Mouse (Mus musculus) left cerebral cortex, postnatal 36 days (tissue): ENCODE measurements around the gene A730049H05Rik. TPM values are rescaled to one million over a fixed set of nuclear protein-coding genes. Genes with fewer than 3 reads are reported as not detected.
A peak's percentile ranks its signal among the peaks of the same experiment; 100 is the strongest.

Experiments used
- DNase-seq, 2 experiments: peaks; one replicate each; pipeline ENCODE4 v3.0.0; 2021 to 2022; ENCODE audit warnings: low spot score in 2 of 2, mixed read lengths in 1 of 2
- intact Hi-C: fragments of 180-260 bp; cut with DNase I; formaldehyde crosslinking; loops from one replicate; pipeline ENCODE4 v1.15.1; 2025
- total RNA-seq, 2 experiments: library from RNA; stranded (reverse); gene quantifications; 2 replicates each; pipeline ENCODE4 v1.2.3; 2021

The A730049H05Rik gene
- not detected for total RNA-seq

DNA sequence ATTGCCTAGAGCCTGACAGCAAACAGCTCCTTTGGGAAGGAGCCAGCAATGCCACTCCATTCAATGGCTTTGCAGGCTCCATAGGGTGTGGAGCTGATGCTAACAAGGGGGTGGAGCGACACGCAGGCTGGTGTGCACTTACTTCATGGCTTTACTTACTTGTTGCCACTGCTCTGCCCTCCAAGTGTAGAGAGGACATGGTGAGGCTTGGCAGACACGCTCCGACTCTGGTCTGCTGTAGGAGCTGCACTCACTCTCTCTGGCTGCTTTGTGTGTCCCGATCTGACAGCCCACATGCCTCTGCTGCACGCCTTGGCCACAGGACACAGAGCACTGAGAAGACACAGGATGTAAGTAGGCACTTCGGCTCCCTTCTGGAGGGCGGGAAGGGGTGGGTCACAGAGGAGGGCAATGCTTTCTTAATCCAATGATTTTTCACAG is at the start of gene A730049H05Rik:
Gene A730049H05Rik (plus strand): TSS at position 168 of the 441 bp plus-strand sequence.
- intact Hi-C loops: no loop called here

DNA sequence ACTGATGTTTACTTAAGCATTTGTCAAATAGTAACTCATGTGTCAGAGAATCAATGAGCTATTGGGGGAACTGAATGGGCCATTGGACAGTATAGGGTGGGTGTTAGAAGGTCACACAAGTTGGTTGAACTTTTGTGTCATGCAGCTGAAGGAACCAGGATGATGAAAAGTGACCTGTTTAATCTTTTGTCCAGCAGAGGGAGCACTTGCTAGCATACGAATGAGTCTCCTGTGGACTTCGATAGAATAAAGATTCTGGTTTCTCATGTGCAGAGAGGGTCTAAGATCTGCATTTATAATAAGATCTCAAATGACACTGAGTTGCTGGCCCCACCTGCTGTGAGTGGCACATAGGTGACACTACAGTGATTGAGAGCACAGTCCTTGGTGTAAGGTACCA is 39.9 kb upstream of the A730049H05Rik start:
- intact Hi-C loops: no loop called here
- DNase-seq: no peak

More for the DNA sequence above, at the start of gene A730049H05Rik:
- DNase-seq: no peak

- DNase-seq: no peak
- intact Hi-C loops: no loop called here
Observed at GRCm38 (mm10) chr6:92779140-92779934, 36.9 kb upstream of the A730049H05Rik start.

GRCm38 (mm10) chr6:92779935-92780205 is 36.4 kb upstream of the A730049H05Rik start:
- no peak for DNase-seq
- intact Hi-C loops: no loop called here

- intact Hi-C loops: no loop called here
- no peak for DNase-seq
Observed at GRCm38 (mm10) chr6:92781446-92781845, 34.8 kb upstream of the A730049H05Rik start.

DNA sequence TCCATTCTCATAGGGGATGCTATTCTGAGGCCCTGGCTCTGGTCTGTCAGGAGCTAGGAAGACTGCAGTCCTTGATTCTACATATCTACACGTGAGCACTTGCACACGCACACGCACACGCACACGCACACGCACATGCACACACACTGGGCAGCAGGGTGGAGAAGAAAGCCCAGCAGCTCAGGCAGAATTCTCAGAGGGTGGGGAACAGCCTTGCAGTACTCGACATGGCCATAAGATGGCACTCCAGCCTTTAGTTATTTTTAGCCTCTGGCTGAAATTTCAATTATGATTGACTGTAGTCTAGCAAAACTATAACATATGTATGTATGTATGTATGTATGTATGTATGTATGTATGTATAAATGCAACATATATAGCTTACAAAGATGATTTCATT is 31.5 kb upstream of the A730049H05Rik start:
- intact Hi-C loops: loop anchor here (5.0 kb wide), 2 partner anchors 158 to 943 kb away; partner anchors contain the start of gene Adamts9
- peak; percentile 15 to 49 for DNase-seq

GRCm38 (mm10) chr6:92786701-92787375 is 29.4 kb upstream of the A730049H05Rik start:
- no peak for DNase-seq
- intact Hi-C loops: loop anchor here (2.0 to 5.0 kb wide), 4 partner anchors 155 to 940 kb away; partner anchors contain the start of gene Adamts9

DNA sequence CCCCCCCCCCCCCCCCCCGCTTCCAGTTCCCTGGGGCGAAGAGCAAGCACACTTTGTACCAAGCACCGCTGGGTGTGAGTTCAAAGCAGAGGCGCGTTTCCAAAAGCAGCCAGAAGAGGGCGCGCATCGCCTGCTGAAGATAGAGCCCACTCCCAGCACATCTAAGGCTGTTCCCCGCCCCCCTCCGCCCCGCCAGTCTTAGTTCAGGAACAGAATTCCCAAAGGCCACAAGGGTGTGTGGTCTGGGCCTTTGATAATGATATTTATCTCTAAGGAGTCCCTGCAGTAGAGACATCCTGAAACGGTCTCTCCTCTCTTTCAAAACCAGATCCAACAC is 28.9 kb upstream of the A730049H05Rik start:
- intact Hi-C loops: loop anchor here (2.0 to 5.0 kb wide), 4 partner anchors 155 to 940 kb away; partner anchors contain the start of gene Adamts9
- DNase-seq: peak; percentile 81 to 88

- intact Hi-C loops: no loop called here
- DNase-seq: no peak
Observed at GRCm38 (mm10) chr6:92793804-92794203, 22.5 kb upstream of the A730049H05Rik start.

DNA sequence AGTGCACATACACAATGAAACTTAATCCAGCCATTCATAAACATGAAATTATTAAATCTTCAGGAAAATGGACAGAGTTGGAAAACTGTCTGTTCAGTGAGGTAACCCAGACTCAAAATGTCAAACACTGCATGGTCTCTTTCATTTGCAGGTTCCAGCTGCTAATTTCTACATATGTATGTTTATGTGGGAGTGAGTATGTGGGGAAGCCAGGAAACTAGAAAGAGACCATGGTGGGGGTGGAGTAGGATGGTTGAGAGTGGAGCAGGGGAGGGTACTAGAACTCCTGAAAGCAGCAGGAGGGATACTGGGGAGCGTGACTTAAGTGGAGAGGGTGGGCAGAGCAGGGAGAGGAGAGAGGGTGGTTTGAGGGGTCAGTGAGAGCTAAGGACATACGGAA is 14.8 kb upstream of the A730049H05Rik start:
- DNase-seq: no peak
- intact Hi-C loops: no loop called here

GRCm38 (mm10) chr6:92802421-92802820 is 13.9 kb upstream of the A730049H05Rik start:
- no peak for DNase-seq
- intact Hi-C loops: no loop called here

GRCm38 (mm10) chr6:92803213-92803612 is 13.1 kb upstream of the A730049H05Rik start:
- no peak for DNase-seq
- intact Hi-C loops: no loop called here

DNA sequence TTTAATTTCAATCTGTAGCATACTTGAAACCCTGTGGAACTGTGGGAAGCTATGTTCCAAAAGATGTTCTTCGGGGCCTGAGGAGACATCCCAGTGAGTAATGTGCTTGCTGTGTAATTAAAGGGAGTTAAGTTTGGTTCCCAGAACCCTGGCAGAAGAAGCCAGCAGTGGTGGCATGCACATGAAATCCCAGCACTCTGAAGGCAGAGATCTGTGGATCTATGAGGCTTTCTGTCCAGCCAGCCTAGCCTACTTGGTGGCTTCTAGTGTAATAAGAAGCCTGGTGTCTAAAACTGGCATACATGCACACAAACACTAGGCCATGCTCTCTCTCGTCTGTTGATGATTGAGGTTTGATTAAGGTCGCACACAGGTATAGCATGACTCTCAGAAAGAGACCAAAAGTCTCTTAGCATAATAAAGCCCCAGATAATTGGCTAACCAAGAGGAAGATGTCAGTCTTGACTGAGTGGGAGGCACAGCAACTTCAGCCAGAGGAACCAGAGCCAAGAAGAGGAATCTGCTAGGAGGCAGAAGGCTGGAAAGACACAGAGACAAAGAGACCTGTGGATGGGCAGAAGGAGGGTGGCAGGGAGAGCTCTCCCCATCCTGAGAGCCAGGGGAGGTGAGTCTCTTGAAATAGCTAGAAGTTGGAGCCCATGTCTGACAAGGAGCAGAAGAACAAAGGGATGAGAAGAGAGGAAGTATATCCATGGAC is 11.9 kb upstream of the A730049H05Rik start:
- no peak for DNase-seq
- intact Hi-C loops: no loop called here

GRCm38 (mm10) chr6:92809818-92810217 is 6.5 kb upstream of the A730049H05Rik start:
- intact Hi-C loops: no loop called here

DNA sequence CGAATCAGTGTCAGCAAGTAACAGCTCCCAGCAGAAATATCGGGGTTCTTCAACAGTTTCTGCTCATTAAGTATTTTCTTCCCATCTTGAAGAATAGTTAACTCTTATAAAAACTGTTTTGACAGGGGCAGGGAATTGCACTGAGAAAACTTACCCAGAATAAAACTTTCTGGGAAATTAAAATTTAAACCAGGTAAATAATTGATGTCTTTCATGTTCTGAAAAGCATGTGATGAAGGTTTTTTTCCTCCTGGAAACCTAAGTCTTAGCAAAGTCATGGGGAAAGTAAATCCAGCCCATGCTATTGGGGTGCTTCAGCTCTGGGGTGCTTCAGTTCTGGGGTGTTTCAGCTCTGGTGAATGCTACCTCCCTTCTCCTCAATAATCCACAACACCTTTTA is 5.7 kb upstream of the A730049H05Rik start:
- intact Hi-C loops: no loop called here
- no peak for DNase-seq

More at GRCm38 (mm10) chr6:92809818-92810217, 6.5 kb upstream of the A730049H05Rik start:
- no peak for DNase-seq

- intact Hi-C loops: no loop called here
- DNase-seq: no peak
Observed at GRCm38 (mm10) chr6:92811566-92811965, 4.7 kb upstream of the A730049H05Rik start.

DNA sequence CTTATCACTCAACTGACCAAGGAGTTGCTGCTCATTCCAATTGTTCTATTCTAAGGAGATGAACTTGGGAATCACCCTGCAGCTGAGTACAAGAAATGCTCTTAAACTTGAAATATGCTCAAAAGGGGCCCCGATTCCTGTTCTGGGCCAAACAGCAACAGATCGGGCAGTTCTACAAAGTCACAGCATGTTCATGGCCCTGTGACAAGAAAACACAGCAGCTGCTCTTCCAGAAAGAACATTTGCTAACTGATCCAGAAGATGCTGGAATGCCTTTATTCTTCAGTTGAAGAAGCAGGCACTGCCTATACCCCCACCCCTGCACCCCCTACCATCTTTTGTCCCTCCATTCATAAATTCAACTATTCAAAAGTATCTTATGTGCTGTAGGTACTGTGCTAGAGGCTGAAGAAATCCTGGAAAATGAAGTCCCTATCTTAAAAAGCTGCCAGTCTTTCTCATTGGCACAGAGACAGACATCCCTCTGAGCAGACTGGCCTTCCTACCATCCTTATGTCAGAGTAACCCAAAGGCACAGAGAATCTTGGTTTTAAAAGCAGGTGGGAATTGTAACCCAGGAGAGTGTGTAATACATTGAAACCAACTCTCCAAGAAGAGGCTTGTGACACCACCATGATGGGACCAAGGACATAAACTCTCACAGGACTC is 3.4 kb upstream of the A730049H05Rik start:
- peak; percentile 7 to 8 for DNase-seq
- intact Hi-C loops: no loop called here

- DNase-seq: no peak
- intact Hi-C loops: no loop called here
Observed at GRCm38 (mm10) chr6:92817661-92818060, 1.4 kb downstream of the A730049H05Rik start.

- intact Hi-C loops: no loop called here
- no peak for DNase-seq
Observed at GRCm38 (mm10) chr6:92821606-92822005, 5.3 kb downstream of the A730049H05Rik start.

GRCm38 (mm10) chr6:92822006-92822405 is 5.7 kb downstream of the A730049H05Rik start:
- intact Hi-C loops: no loop called here

More at GRCm38 (mm10) chr6:92822006-92822405, 5.7 kb downstream of the A730049H05Rik start:
- no peak for DNase-seq
